Mouse (Mus musculus): Measurements from ENCODE around the gene S100a4. TPM values are rescaled to one million over a fixed set of nuclear protein-coding genes. Genes with fewer than 3 reads are reported as not detected.

The S100a4 gene
- polyA plus RNA-seq, 1 experiment: 13.4 TPM

DNA sequence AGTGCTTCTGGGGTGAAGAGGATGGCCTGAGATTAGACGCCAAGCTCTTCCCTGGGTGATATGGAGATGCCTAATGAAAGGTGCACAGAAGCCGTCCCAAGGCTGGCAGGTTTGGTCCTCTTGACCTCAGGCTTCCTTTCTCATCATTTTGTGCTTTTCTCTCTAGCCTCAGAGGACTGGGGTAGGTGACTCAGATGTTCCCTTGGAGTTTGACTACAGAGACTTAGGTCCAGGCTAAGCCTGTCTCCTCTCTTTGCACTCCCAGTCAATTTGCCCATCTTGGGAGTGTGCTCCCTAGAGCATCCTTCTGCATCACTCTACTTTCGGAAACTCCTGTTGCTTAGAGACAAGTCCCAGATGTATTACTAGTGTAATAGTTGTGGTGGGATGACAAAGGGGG, 3.8 kb downstream of the S100a4 start:
- TF ChIP-seq CTCF (IDR thresholded peaks at IDR 0.05; ENCODE audit: extremely low read depth, insufficient read depth, low read length) (no peak), POLR2A (IDR thresholded peaks at IDR 0.05; ENCODE audit: extremely low read depth, insufficient read depth, low read length) (no peak)
- Histone ChIP-seq H3K4me3 (ENCODE audit: insufficient read depth, low read length) (no peak overlapping the region), H3K4me1 (ENCODE audit: control insufficient read depth, insufficient read depth, low read length) (peaks cover 5% of the 10 kb centered on the region), H3K27ac (ENCODE audit: insufficient read depth, low read length) (no peak overlapping the region)

DNA sequence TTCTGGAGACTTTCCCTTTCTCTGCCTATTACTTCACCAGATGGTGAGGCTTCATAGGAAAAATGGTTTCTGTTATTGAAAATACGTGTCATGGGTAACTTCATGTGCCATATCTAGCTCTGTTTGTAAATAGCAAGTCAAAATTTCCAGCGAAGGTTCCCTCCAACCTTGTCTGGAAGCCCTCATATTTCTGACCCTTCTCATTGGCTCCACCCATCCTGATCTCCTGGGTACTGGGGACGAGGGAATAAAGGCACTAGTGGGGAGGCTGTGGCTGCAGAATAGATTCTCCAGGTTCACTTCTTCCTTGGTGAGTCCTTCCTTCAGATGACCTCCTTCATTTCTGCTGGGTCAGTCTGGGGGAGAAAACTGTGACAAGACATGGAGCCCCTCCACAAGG, 4.7 kb downstream of the S100a4 start, which contains the start of gene S100a5:
Gene S100a5 (plus strand): TSS at position 301 of the 400 bp plus-strand sequence.
- no peak for TF ChIP-seq POLR2A (IDR thresholded peaks at IDR 0.05; ENCODE audit: extremely low read depth, insufficient read depth, low read length)
- no peak for TF ChIP-seq CTCF (IDR thresholded peaks at IDR 0.05; ENCODE audit: extremely low read depth, insufficient read depth, low read length)
- H3K27ac ChIP-seq (ENCODE audit: insufficient read depth, low read length): no peak within 1 kb of the TSS
- peaks cover 5% of the 10 kb centered on the region for H3K4me1 ChIP-seq (ENCODE audit: control insufficient read depth, insufficient read depth, low read length)
- H3K4me3 ChIP-seq (ENCODE audit: insufficient read depth, low read length): no peak within 1 kb of the TSS

DNA sequence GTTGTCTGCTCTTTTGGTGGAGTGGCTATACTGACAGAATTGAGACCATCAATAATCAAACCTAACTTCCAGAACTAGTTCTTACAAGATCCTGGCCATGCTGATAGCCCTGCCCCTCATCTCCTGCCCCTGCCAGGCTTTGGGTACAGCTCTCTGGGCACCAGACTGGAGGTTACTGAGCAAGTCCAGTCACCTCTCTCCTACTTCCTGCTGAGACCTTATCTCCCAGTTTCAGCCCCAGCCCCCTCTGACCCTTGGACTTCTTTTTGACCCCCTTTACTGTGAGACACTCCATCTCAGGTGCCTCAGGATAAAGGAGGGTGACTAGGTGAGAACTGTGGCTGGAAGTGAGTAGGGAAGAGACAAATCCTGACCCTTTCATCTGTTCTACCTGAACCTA, 5.5 kb downstream of the S100a4 start:
- Histone ChIP-seq H3K4me1 (ENCODE audit: control insufficient read depth, insufficient read depth, low read length) (peaks cover 5% of the 10 kb centered on the region), H3K4me3 (ENCODE audit: insufficient read depth, low read length) (no peak overlapping the region), H3K27ac (ENCODE audit: insufficient read depth, low read length) (no peak overlapping the region)
- no peak for TF ChIP-seq CTCF (IDR thresholded peaks at IDR 0.05; ENCODE audit: extremely low read depth, insufficient read depth, low read length)
- no peak for TF ChIP-seq POLR2A (IDR thresholded peaks at IDR 0.05; ENCODE audit: extremely low read depth, insufficient read depth, low read length)

DNA sequence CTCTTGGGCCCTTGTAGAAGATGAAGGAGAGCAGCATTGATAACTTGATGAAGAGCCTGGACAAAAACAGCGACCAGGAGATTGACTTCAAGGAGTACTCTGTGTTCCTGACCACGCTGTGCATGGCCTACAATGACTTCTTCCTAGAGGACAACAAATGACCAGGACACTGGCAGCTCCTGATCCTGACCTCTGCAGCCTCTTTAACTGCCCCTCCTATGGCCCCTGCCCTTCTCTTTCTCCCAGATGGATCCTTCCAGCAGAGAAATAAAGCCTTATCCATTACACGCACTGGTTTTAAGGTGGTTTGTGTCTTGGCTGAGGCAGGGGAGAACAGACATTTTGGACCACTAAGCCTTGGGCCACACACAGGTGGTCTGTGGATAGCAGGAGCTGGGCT, 7.9 kb downstream of the S100a4 start:
- Histone ChIP-seq H3K4me3 (ENCODE audit: insufficient read depth, low read length) (no peak overlapping the region), H3K27ac (ENCODE audit: insufficient read depth, low read length) (no peak overlapping the region), H3K4me1 (ENCODE audit: control insufficient read depth, insufficient read depth, low read length) (peaks cover 1% of the 10 kb centered on the region; the same call in 1 of the 2 replicates)
- TF ChIP-seq POLR2A (IDR thresholded peaks at IDR 0.05; ENCODE audit: extremely low read depth, insufficient read depth, low read length) (no peak), CTCF (IDR thresholded peaks at IDR 0.05; ENCODE audit: extremely low read depth, insufficient read depth, low read length) (no peak)

DNA sequence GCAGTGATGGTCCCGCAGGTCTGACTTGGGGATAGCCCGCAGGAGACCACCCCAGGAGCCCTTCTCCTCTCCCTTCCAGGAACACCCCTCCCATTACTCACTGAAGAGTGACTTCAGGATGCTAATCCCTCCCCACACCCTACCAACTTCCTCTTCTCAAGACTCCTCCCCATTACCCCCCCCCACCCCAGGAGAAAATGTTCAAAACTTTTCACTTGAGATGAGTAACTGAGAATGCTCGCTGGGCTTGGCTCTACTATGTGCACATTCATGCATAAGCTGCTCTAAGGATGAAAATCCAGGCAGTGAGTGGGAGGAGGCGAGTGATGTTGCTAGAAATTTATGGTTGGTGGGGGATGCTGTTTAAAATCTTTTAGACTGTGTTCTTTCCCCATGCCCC, 8.5 kb downstream of the S100a4 start:
- TF ChIP-seq POLR2A (IDR thresholded peaks at IDR 0.05; ENCODE audit: extremely low read depth, insufficient read depth, low read length) (no peak), CTCF (IDR thresholded peaks at IDR 0.05; ENCODE audit: extremely low read depth, insufficient read depth, low read length) (no peak)
- Histone ChIP-seq H3K4me1 (ENCODE audit: control insufficient read depth, insufficient read depth, low read length) (peaks cover 1% of the 10 kb centered on the region; the same call in 1 of the 2 replicates), H3K4me3 (ENCODE audit: insufficient read depth, low read length) (no peak overlapping the region)

DNA sequence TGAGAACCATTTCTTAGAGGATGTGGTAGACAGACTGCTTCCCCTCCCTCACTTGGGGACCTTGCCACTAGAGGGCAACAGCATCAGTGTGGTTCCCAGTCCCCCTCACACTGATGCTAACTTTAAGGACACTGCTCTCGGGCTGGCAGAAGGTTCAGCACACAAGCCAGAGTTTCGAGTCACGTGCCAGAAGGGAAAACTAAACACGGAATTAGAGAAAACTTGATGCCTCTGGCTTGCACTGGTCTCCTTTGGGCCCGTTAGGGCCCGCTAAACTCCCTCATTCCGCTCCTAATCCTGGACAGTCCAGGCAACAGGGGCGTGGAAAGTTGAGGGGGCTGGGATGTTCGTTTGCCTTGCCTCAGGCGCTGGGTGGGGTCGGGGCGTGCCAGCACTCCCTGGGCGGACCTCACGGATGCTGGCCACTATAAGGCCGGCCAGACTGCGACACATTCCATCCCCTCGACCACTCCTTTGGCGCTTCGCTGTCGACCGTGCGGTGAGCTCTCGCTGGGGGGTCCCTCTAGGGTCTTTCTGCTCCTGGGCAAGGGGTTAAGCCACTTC, 9.2 kb downstream of the S100a4 start, which contains the start of gene S100a6:
Gene S100a6 (plus strand): TSS at position 155 of the 564 bp plus-strand sequence.
- no peak within 1 kb of the TSS for H3K27ac ChIP-seq (ENCODE audit: insufficient read depth, low read length)
- TF ChIP-seq CTCF (IDR thresholded peaks at IDR 0.05; ENCODE audit: extremely low read depth, insufficient read depth, low read length): peak; percentile 55
- no peak for TF ChIP-seq POLR2A (IDR thresholded peaks at IDR 0.05; ENCODE audit: extremely low read depth, insufficient read depth, low read length)
- peak within 1 kb of the TSS; percentile 30 for H3K4me3 ChIP-seq (ENCODE audit: insufficient read depth, low read length)
- H3K4me1 ChIP-seq (ENCODE audit: control insufficient read depth, insufficient read depth, low read length): peaks cover 1% of the 10 kb centered on the region; the same call in 1 of the 2 replicates

More for the DNA sequence above, 8.5 kb downstream of the S100a4 start:
- no peak overlapping the region for H3K27ac ChIP-seq (ENCODE audit: insufficient read depth, low read length)

DNA sequence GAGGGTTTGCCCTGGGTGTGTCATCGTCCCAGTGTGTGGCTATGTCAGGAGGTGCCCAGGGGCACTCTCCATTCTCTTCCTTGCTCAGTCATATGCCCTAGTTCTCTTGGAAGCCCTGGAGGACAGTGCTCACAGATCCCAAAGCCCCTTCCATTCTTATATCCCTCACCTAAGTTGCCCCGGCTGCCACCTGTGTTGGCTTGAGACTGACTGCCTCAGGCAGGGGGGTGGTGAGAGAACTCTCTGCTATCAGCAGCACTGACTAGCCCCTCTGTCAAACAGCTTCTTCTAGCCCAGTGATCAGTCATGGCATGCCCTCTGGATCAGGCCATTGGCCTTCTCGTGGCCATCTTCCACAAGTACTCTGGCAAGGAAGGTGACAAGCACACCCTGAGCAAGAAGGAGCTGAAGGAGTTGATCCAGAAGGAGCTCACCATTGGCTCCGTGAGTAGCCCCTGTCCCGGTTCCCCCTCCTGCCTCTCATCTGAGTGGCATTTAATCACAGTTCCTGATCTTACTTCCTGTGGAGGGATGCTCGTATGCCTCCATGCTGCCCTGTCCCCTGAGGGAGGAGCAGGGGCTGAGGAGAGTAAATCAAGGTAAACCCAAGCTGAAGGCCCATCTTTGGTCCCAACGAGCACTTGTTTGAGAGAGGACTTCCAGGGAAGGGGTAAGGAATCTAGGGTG, 10.0 kb downstream of the S100a4 start:
- TF ChIP-seq CTCF (IDR thresholded peaks at IDR 0.05; ENCODE audit: extremely low read depth, insufficient read depth, low read length) (no peak), POLR2A (IDR thresholded peaks at IDR 0.05; ENCODE audit: extremely low read depth, insufficient read depth, low read length) (no peak)
- peak overlapping the region; percentile 30; the same call in 1 of the 2 replicates for H3K4me3 ChIP-seq (ENCODE audit: insufficient read depth, low read length)
- no peak overlapping the region for H3K27ac ChIP-seq (ENCODE audit: insufficient read depth, low read length)
- H3K4me1 ChIP-seq (ENCODE audit: control insufficient read depth, insufficient read depth, low read length): peaks cover 1% of the 10 kb centered on the region; the same call in 1 of the 2 replicates

DNA sequence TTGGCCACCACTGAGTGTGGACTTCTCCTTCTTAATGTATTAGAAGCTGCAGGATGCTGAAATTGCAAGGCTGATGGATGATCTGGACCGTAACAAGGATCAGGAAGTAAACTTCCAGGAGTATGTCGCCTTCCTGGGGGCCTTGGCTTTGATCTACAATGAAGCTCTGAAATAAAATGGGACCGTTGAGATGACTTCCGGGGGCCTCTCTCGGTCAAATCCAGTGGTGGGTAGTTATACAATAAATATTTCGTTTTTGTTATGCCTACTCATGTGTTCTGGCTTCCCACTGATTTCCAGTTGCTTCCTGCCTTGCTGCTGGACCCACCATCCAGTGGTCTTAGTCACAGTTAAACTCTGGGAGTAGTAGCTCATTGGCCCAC, 10.6 kb downstream of the S100a4 start:
- Histone ChIP-seq H3K4me3 (ENCODE audit: insufficient read depth, low read length) (no peak overlapping the region), H3K4me1 (ENCODE audit: control insufficient read depth, insufficient read depth, low read length) (peaks cover 1% of the 10 kb centered on the region; the same call in 1 of the 2 replicates), H3K27ac (ENCODE audit: insufficient read depth, low read length) (no peak overlapping the region)
- TF ChIP-seq POLR2A (IDR thresholded peaks at IDR 0.05; ENCODE audit: extremely low read depth, insufficient read depth, low read length) (no peak), CTCF (IDR thresholded peaks at IDR 0.05; ENCODE audit: extremely low read depth, insufficient read depth, low read length) (no peak)

DNA sequence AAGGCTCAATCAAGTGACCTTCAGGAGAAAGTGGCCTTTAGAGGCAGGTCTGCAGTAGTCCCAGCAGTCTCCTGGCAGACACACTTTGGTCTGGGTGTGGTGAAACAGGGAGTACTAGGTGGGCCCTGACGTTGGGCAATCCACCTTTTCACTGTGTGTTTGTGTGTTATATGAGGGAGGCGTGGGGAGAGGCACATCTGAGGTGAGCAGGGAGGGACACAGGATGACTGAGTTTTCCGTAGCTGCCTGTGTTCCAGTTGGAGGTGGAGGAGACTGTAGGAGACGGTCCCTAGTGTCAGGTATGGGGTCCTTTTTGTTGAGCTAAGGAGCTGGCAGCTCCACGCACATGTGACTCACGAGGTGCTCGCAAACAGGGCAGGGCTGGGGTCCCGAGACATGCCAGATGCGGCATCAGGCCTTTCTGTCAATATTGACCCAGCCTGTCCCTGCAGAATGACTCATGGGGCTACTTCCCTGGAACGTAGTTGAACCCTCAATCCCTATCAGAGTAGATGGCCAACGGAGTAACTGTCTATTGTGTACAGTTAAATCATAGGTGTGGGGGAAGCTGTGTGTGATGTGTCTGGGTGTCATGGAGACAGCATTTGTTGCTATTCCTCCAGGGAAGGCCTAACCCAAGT, 11.2 kb downstream of the S100a4 start:
- TF ChIP-seq CTCF (IDR thresholded peaks at IDR 0.05; ENCODE audit: extremely low read depth, insufficient read depth, low read length): no peak
- no peak for TF ChIP-seq POLR2A (IDR thresholded peaks at IDR 0.05; ENCODE audit: extremely low read depth, insufficient read depth, low read length)
- Histone ChIP-seq H3K4me1 (ENCODE audit: control insufficient read depth, insufficient read depth, low read length) (peaks cover 1% of the 10 kb centered on the region; the same call in 1 of the 2 replicates), H3K27ac (ENCODE audit: insufficient read depth, low read length) (no peak overlapping the region), H3K4me3 (ENCODE audit: insufficient read depth, low read length) (no peak overlapping the region)

Data from cortical plate, adult 2 months (tissue).